9 mouse cellular contexts compared by ENCODE assay signal in the genomic region with DNA sequence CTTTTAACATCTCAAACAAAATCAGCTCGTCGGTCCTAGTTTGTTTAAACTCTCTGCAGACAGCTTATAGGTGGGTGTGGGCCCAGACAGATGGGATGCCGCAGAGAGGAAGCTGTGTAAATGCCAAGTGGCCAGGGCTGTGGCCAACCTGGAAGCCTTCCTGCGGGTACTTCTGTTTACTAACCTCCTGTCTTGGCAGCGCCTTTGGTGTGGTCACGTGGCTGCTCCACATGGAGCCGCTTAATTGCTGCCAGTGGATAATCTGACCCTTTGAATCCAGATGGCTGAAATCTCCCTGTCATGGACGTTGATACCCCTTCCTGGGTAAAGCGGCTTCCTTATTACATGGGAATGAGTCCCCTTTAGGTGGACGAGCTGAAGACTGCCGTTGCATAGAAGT.
DNase-seq lines count a peak whose midpoint lies in the region; ATAC-seq lines count a peak whose summit lies in the region.
"Had no signal": no experiment of that assay in that cellular context is flagged by ENCODE, and none has a peak within 500 bp of the region (broad histone marks: within the 10 kb centered on the region; RNA-seq: fewer than 3 reads in every experiment).

No protein-coding gene starts in this region.

- no peaks in the 10 kb centered on the region for H3K27me3 ChIP-seq in hindbrain, embryonic 14.5 days (ENCODE audit: control insufficient read depth, insufficient read depth, low read length)
- H3K27me3 ChIP-seq in hindbrain, embryonic 12.5 days, result peaks cover 4% of the 10 kb centered on the region; the same call in 1 of the 2 replicates
- H3K27me3 ChIP-seq in forebrain, embryonic 14.5 days (replicated peaks; ENCODE audit: control insufficient read depth, insufficient read depth, low read length), result no peaks in the 10 kb centered on the region
- peaks cover 45% of the 10 kb centered on the region for H3K27me3 ChIP-seq in limb, embryonic 13.5 days

- 0 out of 2 replicates have a peak, but pooled peaks cover 4% of the 10 kb centered on the region for H3K4me1 ChIP-seq in hindbrain, embryonic 14.5 days (replicated peaks; ENCODE audit: control insufficient read depth, insufficient read depth, low read length)
- H3K4me1 ChIP-seq in hindbrain, embryonic 12.5 days, result peaks cover 15% of the 10 kb centered on the region
- H3K4me1 ChIP-seq in forebrain, embryonic 14.5 days (ENCODE audit: control insufficient read depth, insufficient read depth, low read length), result peaks cover 15% of the 10 kb centered on the region
- peaks cover 8% of the 10 kb centered on the region; the same call in 1 of the 2 replicates for H3K4me1 ChIP-seq in limb, embryonic 13.5 days

- no peaks in the 10 kb centered on the region for H3K9me3 ChIP-seq in hindbrain, embryonic 14.5 days (ENCODE audit: control insufficient read depth, low read length)
- H3K9me3 ChIP-seq in hindbrain, embryonic 12.5 days (replicated peaks), result no peaks in the 10 kb centered on the region
- no peaks in the 10 kb centered on the region for H3K9me3 ChIP-seq in forebrain, embryonic 14.5 days (replicated peaks; ENCODE audit: control insufficient read depth, low read length)
- H3K9me3 ChIP-seq in limb, embryonic 13.5 days, result no peaks in the 10 kb centered on the region

- WGBS in hindbrain, embryonic 14.5 days, result 47% methylated on average over 11 of the region's 11 CpGs
- whole genome bisulfite sequencing in hindbrain, embryonic 12.5 days, result 50% methylated on average over 11 of the region's 11 CpGs
- WGBS in forebrain, embryonic 14.5 days, result 19% methylated on average over 11 of the region's 11 CpGs
- 24% methylated on average over 11 of the region's 11 CpGs for WGBS in limb, embryonic 13.5 days

- no peak overlapping the region for H3K4me3 ChIP-seq in hindbrain, embryonic 14.5 days (replicated peaks; ENCODE audit: low read length)
- no peak overlapping the region for H3K4me3 ChIP-seq in hindbrain, embryonic 12.5 days
- no peak overlapping the region for H3K4me3 ChIP-seq in forebrain, embryonic 14.5 days (ENCODE audit: low read depth, low read length)
- H3K4me3 ChIP-seq in limb, embryonic 13.5 days, result no peak overlapping the region

- H3K4me2 ChIP-seq in hindbrain, embryonic 14.5 days (replicated peaks), result no peak overlapping the region
- H3K4me2 ChIP-seq in hindbrain, embryonic 12.5 days (replicated peaks), result no peak overlapping the region
- no peak overlapping the region for H3K4me2 ChIP-seq in forebrain, embryonic 14.5 days (ENCODE audit: low read length)
- H3K4me2 ChIP-seq in limb, embryonic 13.5 days (replicated peaks), result no peak overlapping the region

- DNase-seq in hindbrain, embryonic 14.5 days (ENCODE audit: low spot score), result no peak
- DNase-seq in cerebellum, adult 18-20 months, result peak; percentile 95 to 96
- peak; percentile 73 for DNase-seq in forebrain, embryonic 14.5 days (ENCODE audit: low spot score)
- DNase-seq in c-Kit-positive CD71-positive TER-119-positive erythroid progenitor cells, embryonic 14.5 days (ENCODE audit: low spot score), result no peak
- DNase-seq in ovary, postnatal 14 days (ENCODE audit: low spot score), result no peak
- DNase-seq in urinary bladder, adult 2 months (ENCODE audit: low spot score), result no peak

- no peaks in the 10 kb centered on the region for H3K36me3 ChIP-seq in hindbrain, embryonic 14.5 days (replicated peaks; ENCODE audit: control insufficient read depth, insufficient read depth)
- no peaks in the 10 kb centered on the region for H3K36me3 ChIP-seq in hindbrain, embryonic 12.5 days
- no peaks in the 10 kb centered on the region for H3K36me3 ChIP-seq in forebrain, embryonic 14.5 days (ENCODE audit: control insufficient read depth, insufficient read depth, low read length)
- no peaks in the 10 kb centered on the region for H3K36me3 ChIP-seq in limb, embryonic 13.5 days

- no peak overlapping the region for H3K9ac ChIP-seq in hindbrain, embryonic 14.5 days
- no peak overlapping the region for H3K9ac ChIP-seq in hindbrain, embryonic 12.5 days
- H3K9ac ChIP-seq in forebrain, embryonic 14.5 days (ENCODE audit: low read length), result no peak overlapping the region
- peak overlapping the region; percentile 25; the same call in 1 of the 2 replicates for H3K9ac ChIP-seq in limb, embryonic 13.5 days

- peak; percentile 46; the same call in 1 of the 2 replicates for ATAC-seq in hindbrain, embryonic 14.5 days (ENCODE audit: low FRiP score)
- ATAC-seq in hindbrain, embryonic 12.5 days (ENCODE audit: low FRiP score), result no peak
- peak; percentile 65 for ATAC-seq in forebrain, embryonic 14.5 days
- no peak for ATAC-seq in limb, embryonic 13.5 days (ENCODE audit: low FRiP score, low read depth)
- ATAC-seq: lung, postnatal 0 days had no signal

- H3K27ac ChIP-seq in hindbrain, embryonic 14.5 days, result no peak overlapping the region
- H3K27ac ChIP-seq in hindbrain, embryonic 12.5 days, result no peak overlapping the region
- H3K27ac ChIP-seq in forebrain, embryonic 14.5 days (ENCODE audit: low read depth, low read length), result no peak overlapping the region
- H3K27ac ChIP-seq in limb, embryonic 13.5 days, result no peak overlapping the region

Comparison
In these comparisons a context has a peak if more than half of its experiments do, and no peak if none do; other contexts are left out.
1. ATAC-seq: peak in hindbrain, embryonic 14.5 days (single experiment) and forebrain, embryonic 14.5 days (single experiment); none in hindbrain, embryonic 12.5 days (single experiment) and limb, embryonic 13.5 days (single experiment).
2. DNase-seq: peak in cerebellum, adult 18-20 months (2 of 2) and forebrain, embryonic 14.5 days (single experiment); none in hindbrain, embryonic 14.5 days (single experiment), c-Kit-positive CD71-positive TER-119-positive erythroid progenitor cells, embryonic 14.5 days (single experiment), ovary, postnatal 14 days (single experiment) and urinary bladder, adult 2 months (single experiment).